Mouse (Mus musculus) left cerebral cortex, postnatal 14 days (tissue): ENCODE measurements around the gene Lrrc8e. TPM values are rescaled to one million over a fixed set of nuclear protein-coding genes. Genes with fewer than 3 reads are reported as not detected.

Experiments used
- DNase-seq, 2 experiments: peaks; one replicate each; pipeline ENCODE4 v3.0.0; 2021 to 2022; ENCODE audit warnings: low spot score in 2 of 2, mixed read lengths in 1 of 2
- intact Hi-C: fragments of 180-260 bp; cut with DNase I; formaldehyde crosslinking; loops from one replicate; pipeline ENCODE4 v1.15.1; 2025
- long read RNA-seq, 2 experiments: library from polyadenylated mRNA; stranded (forward); transcript quantifications; one replicate each; pipeline ENCODE4 v2.0.0; 2021
- total RNA-seq, 2 experiments: library from RNA; stranded (reverse); gene quantifications; 2 replicates each; pipeline ENCODE4 v1.2.3; 2021

Gene Lrrc8e
- total RNA-seq: not detected
- long read RNA-seq, experiment 1: 0 reads
- long read RNA-seq, experiment 2: 0 reads

GRCm38 (mm10) chr8:4226739-4227347 lies at the start of gene Lrrc8e:
Gene Lrrc8e (plus strand): TSS chr8:4226827.
- intact Hi-C loops: no loop called here
- DNase-seq: no peak

- intact Hi-C loops: no loop called here
Observed at GRCm38 (mm10) chr8:4183409-4183808, 43.2 kb upstream of the Lrrc8e start.

GRCm38 (mm10) chr8:4186151-4186550 lies 40.5 kb upstream of the Lrrc8e start:
- intact Hi-C loops: no loop called here

More at GRCm38 (mm10) chr8:4183409-4183808, 43.2 kb upstream of the Lrrc8e start:
- no peak for DNase-seq

GRCm38 (mm10) chr8:4188605-4189004 lies 38.0 kb upstream of the Lrrc8e start:
- intact Hi-C loops: no loop called here
- DNase-seq: no peak

More at GRCm38 (mm10) chr8:4186151-4186550, 40.5 kb upstream of the Lrrc8e start:
- DNase-seq: no peak

- intact Hi-C loops: no loop called here
- no peak for DNase-seq
Observed at GRCm38 (mm10) chr8:4189031-4189722, 37.5 kb upstream of the Lrrc8e start.

GRCm38 (mm10) chr8:4192305-4192704 lies 34.3 kb upstream of the Lrrc8e start:
- intact Hi-C loops: no loop called here
- peak in 1 of 2 experiments; percentile 56 for DNase-seq

- intact Hi-C loops: no loop called here
Observed at GRCm38 (mm10) chr8:4192807-4193587, 33.6 kb upstream of the Lrrc8e start.

GRCm38 (mm10) chr8:4193588-4193894 lies 33.1 kb upstream of the Lrrc8e start:
- intact Hi-C loops: no loop called here

More at GRCm38 (mm10) chr8:4192807-4193587, 33.6 kb upstream of the Lrrc8e start:
- DNase-seq: peak; percentile 93 to 95

GRCm38 (mm10) chr8:4201321-4201720 lies 25.3 kb upstream of the Lrrc8e start:
- intact Hi-C loops: no loop called here

More at GRCm38 (mm10) chr8:4193588-4193894, 33.1 kb upstream of the Lrrc8e start:
- DNase-seq: no peak

GRCm38 (mm10) chr8:4205246-4206123 lies 21.1 kb upstream of the Lrrc8e start:
- intact Hi-C loops: no loop called here
- no peak for DNase-seq

More at GRCm38 (mm10) chr8:4201321-4201720, 25.3 kb upstream of the Lrrc8e start:
- DNase-seq: no peak

GRCm38 (mm10) chr8:4206182-4207015 lies 20.2 kb upstream of the Lrrc8e start:
- intact Hi-C loops: no loop called here
- no peak for DNase-seq

- intact Hi-C loops: no loop called here
- DNase-seq: no peak
Observed at GRCm38 (mm10) chr8:4207016-4207350, 19.6 kb upstream of the Lrrc8e start.

GRCm38 (mm10) chr8:4211097-4211496 lies 15.5 kb upstream of the Lrrc8e start:
- intact Hi-C loops: loop anchor here (5.0 kb wide), 1 partner anchor 36 kb away; the partner anchor contains the start of gene Tgfbr3l
- no peak for DNase-seq

GRCm38 (mm10) chr8:4212809-4213209 lies 13.8 kb upstream of the Lrrc8e start:
- intact Hi-C loops: loop anchor here (5.0 kb wide), 1 partner anchor 34 kb away; the partner anchor contains the start of gene Tgfbr3l
- no peak for DNase-seq

GRCm38 (mm10) chr8:4213210-4214005 lies 13.2 kb upstream of the Lrrc8e start:
- DNase-seq: no peak
- intact Hi-C loops: loop anchor here (5.0 kb wide), 1 partner anchor 34 kb away; the partner anchor contains the start of gene Tgfbr3l

GRCm38 (mm10) chr8:4214006-4214980 lies 12.3 kb upstream of the Lrrc8e start:
- no peak for DNase-seq
- intact Hi-C loops: loop anchor here (5.0 kb wide), 1 partner anchor 33 kb away; the partner anchor contains the start of gene Tgfbr3l
